Mouse (Mus musculus): Measurements from ENCODE around the gene Vac14. TPM values are rescaled to one million over a fixed set of nuclear protein-coding genes. Genes with fewer than 3 reads are reported as not detected.

Gene Vac14
- polyA plus RNA-seq (2015; fragmentation: Nextera tagmentation; extraction: Ambion mirVana), result 12.3 and 14.0 TPM in 2 replicates

- peak within 1 kb of the TSS; percentile 92 for H3K4me2 ChIP-seq (ENCODE audit: low read depth, low read length)
- H3K9ac ChIP-seq (ENCODE audit: low read length), result peak within 1 kb of the TSS; percentile 80
- peaks cover 16% of the 10 kb centered on the region for H3K4me1 ChIP-seq (ENCODE audit: control insufficient read depth, insufficient read depth, low read length)
- no peaks in the 10 kb centered on the region for H3K36me3 ChIP-seq (ENCODE audit: control insufficient read depth, insufficient read depth, low read length)
- WGBS, result under 1% methylated on average over 67 of the region's 67 CpGs
- peak within 1 kb of the TSS; percentile 95 for H3K4me3 ChIP-seq (replicated peaks; ENCODE audit: low read length)
- peak; percentile 98 for ATAC-seq (ENCODE audit: insufficient read depth, low FRiP score)
- H3K27ac ChIP-seq (ENCODE audit: low read length), result 0 out of 2 replicates have a peak within 1 kb of the TSS, but pooled peaks have one; percentile 16
- no peaks in the 10 kb centered on the region for H3K27me3 ChIP-seq (ENCODE audit: control insufficient read depth, insufficient read depth, low read length)
- no peaks in the 10 kb centered on the region for H3K9me3 ChIP-seq (replicated peaks; ENCODE audit: control insufficient read depth, low read length)
These were observed at the start of gene Vac14 for GRCm38 (mm10) chr8:110618391-110619207. Gene Vac14, plus strand, starts transcription at chr8:110618585.

GRCm38 (mm10) chr8:110592641-110593040, 25.7 kb upstream of the Vac14 start:
- Histone ChIP-seq H3K36me3 (ENCODE audit: control insufficient read depth, insufficient read depth, low read length) (no peaks in the 10 kb centered on the region), H3K4me3 (replicated peaks; ENCODE audit: low read length) (no peak overlapping the region), H3K4me2 (ENCODE audit: low read depth, low read length) (no peak overlapping the region), H3K27me3 (ENCODE audit: control insufficient read depth, insufficient read depth, low read length) (no peaks in the 10 kb centered on the region), H3K9me3 (replicated peaks; ENCODE audit: control insufficient read depth, low read length) (no peaks in the 10 kb centered on the region), H3K9ac (ENCODE audit: low read length) (no peak overlapping the region), H3K27ac (ENCODE audit: low read length) (no peak overlapping the region), H3K4me1 (ENCODE audit: control insufficient read depth, insufficient read depth, low read length) (no peaks in the 10 kb centered on the region)
- ATAC-seq (ENCODE audit: insufficient read depth, low FRiP score), result no peak
- WGBS, result 74% methylated on average over 9 of the region's 9 CpGs

- Histone ChIP-seq H3K4me1 (ENCODE audit: control insufficient read depth, insufficient read depth, low read length) (no peaks in the 10 kb centered on the region), H3K4me3 (replicated peaks; ENCODE audit: low read length) (no peak overlapping the region), H3K36me3 (ENCODE audit: control insufficient read depth, insufficient read depth, low read length) (no peaks in the 10 kb centered on the region), H3K27me3 (ENCODE audit: control insufficient read depth, insufficient read depth, low read length) (no peaks in the 10 kb centered on the region), H3K4me2 (ENCODE audit: low read depth, low read length) (no peak overlapping the region), H3K27ac (ENCODE audit: low read length) (no peak overlapping the region), H3K9me3 (replicated peaks; ENCODE audit: control insufficient read depth, low read length) (no peaks in the 10 kb centered on the region), H3K9ac (ENCODE audit: low read length) (no peak overlapping the region)
- 75% methylated on average over 6 of the region's 6 CpGs for WGBS
- ATAC-seq (ENCODE audit: insufficient read depth, low FRiP score), result no peak
These were observed 24.2 kb upstream of the Vac14 start for GRCm38 (mm10) chr8:110594164-110594563.

GRCm38 (mm10) chr8:110604556-110604955, 13.8 kb upstream of the Vac14 start:
- Histone ChIP-seq H3K9me3 (replicated peaks; ENCODE audit: control insufficient read depth, low read length) (no peaks in the 10 kb centered on the region), H3K4me1 (ENCODE audit: control insufficient read depth, insufficient read depth, low read length) (no peaks in the 10 kb centered on the region), H3K4me2 (ENCODE audit: low read depth, low read length) (no peak overlapping the region), H3K36me3 (ENCODE audit: control insufficient read depth, insufficient read depth, low read length) (no peaks in the 10 kb centered on the region), H3K27ac (ENCODE audit: low read length) (no peak overlapping the region), H3K9ac (ENCODE audit: low read length) (no peak overlapping the region), H3K4me3 (replicated peaks; ENCODE audit: low read length) (no peak overlapping the region), H3K27me3 (ENCODE audit: control insufficient read depth, insufficient read depth, low read length) (no peaks in the 10 kb centered on the region)
- WGBS, result 6% methylated on average over 1 of the region's 1 CpGs
- ATAC-seq (ENCODE audit: insufficient read depth, low FRiP score), result no peak

GRCm38 (mm10) chr8:110605401-110606015, 12.9 kb upstream of the Vac14 start:
- no peak overlapping the region for H3K4me3 ChIP-seq (replicated peaks; ENCODE audit: low read length)
- no peaks in the 10 kb centered on the region for H3K36me3 ChIP-seq (ENCODE audit: control insufficient read depth, insufficient read depth, low read length)
- no peaks in the 10 kb centered on the region for H3K27me3 ChIP-seq (ENCODE audit: control insufficient read depth, insufficient read depth, low read length)
- no peaks in the 10 kb centered on the region for H3K4me1 ChIP-seq (ENCODE audit: control insufficient read depth, insufficient read depth, low read length)
- WGBS, result 47% methylated on average over 6 of the region's 6 CpGs
- H3K9me3 ChIP-seq (replicated peaks; ENCODE audit: control insufficient read depth, low read length), result no peaks in the 10 kb centered on the region
- no peak overlapping the region for H3K27ac ChIP-seq (ENCODE audit: low read length)
- H3K4me2 ChIP-seq (ENCODE audit: low read depth, low read length), result no peak overlapping the region
- no peak for ATAC-seq (ENCODE audit: insufficient read depth, low FRiP score)
- no peak overlapping the region for H3K9ac ChIP-seq (ENCODE audit: low read length)

GRCm38 (mm10) chr8:110615730-110616129, 2.7 kb upstream of the Vac14 start:
- Histone ChIP-seq H3K9me3 (replicated peaks; ENCODE audit: control insufficient read depth, low read length) (no peaks in the 10 kb centered on the region), H3K36me3 (ENCODE audit: control insufficient read depth, insufficient read depth, low read length) (no peaks in the 10 kb centered on the region)
- ATAC-seq (ENCODE audit: insufficient read depth, low FRiP score), result no peak

GRCm38 (mm10) chr8:110617801-110618358, 505 bp upstream of the Vac14 start:
- 22% methylated on average over 14 of the region's 14 CpGs for WGBS
- peak overlapping the region; percentile 95 for H3K4me3 ChIP-seq (replicated peaks; ENCODE audit: low read length)
- H3K4me2 ChIP-seq (ENCODE audit: low read depth, low read length), result peak overlapping the region; percentile 92
- H3K27ac ChIP-seq (ENCODE audit: low read length), result 0 out of 2 replicates have a peak overlapping the region, but pooled peaks have one; percentile 16
- H3K4me1 ChIP-seq (ENCODE audit: control insufficient read depth, insufficient read depth, low read length), result peaks cover 16% of the 10 kb centered on the region
- H3K9me3 ChIP-seq (replicated peaks; ENCODE audit: control insufficient read depth, low read length), result no peaks in the 10 kb centered on the region
- H3K36me3 ChIP-seq (ENCODE audit: control insufficient read depth, insufficient read depth, low read length), result no peaks in the 10 kb centered on the region
- peak overlapping the region; percentile 56 for H3K9ac ChIP-seq (ENCODE audit: low read length)
- H3K27me3 ChIP-seq (ENCODE audit: control insufficient read depth, insufficient read depth, low read length), result no peaks in the 10 kb centered on the region
- ATAC-seq (ENCODE audit: insufficient read depth, low FRiP score), result peak; percentile 4; the same call in 1 of the 2 replicates

More at GRCm38 (mm10) chr8:110615730-110616129, 2.7 kb upstream of the Vac14 start:
- H3K4me2 ChIP-seq (ENCODE audit: low read depth, low read length), result no peak overlapping the region
- 53% methylated on average over 3 of the region's 3 CpGs for WGBS
- H3K27me3 ChIP-seq (ENCODE audit: control insufficient read depth, insufficient read depth, low read length), result no peaks in the 10 kb centered on the region
- H3K9ac ChIP-seq (ENCODE audit: low read length), result no peak overlapping the region
- no peak overlapping the region for H3K27ac ChIP-seq (ENCODE audit: low read length)
- peaks cover 16% of the 10 kb centered on the region for H3K4me1 ChIP-seq (ENCODE audit: control insufficient read depth, insufficient read depth, low read length)
- H3K4me3 ChIP-seq (replicated peaks; ENCODE audit: low read length), result no peak overlapping the region

- H3K36me3 ChIP-seq (ENCODE audit: control insufficient read depth, insufficient read depth, low read length), result no peaks in the 10 kb centered on the region
- H3K4me1 ChIP-seq (ENCODE audit: control insufficient read depth, insufficient read depth, low read length), result peaks cover 16% of the 10 kb centered on the region
- H3K9ac ChIP-seq (ENCODE audit: low read length), result peak overlapping the region; percentile 80
- H3K4me2 ChIP-seq (ENCODE audit: low read depth, low read length), result peak overlapping the region; percentile 92
- no peak overlapping the region for H3K27ac ChIP-seq (ENCODE audit: low read length)
- no peak for ATAC-seq (ENCODE audit: insufficient read depth, low FRiP score)
- WGBS, result 25% methylated on average over 8 of the region's 8 CpGs
- H3K4me3 ChIP-seq (replicated peaks; ENCODE audit: low read length), result peak overlapping the region; percentile 95
- H3K27me3 ChIP-seq (ENCODE audit: control insufficient read depth, insufficient read depth, low read length), result no peaks in the 10 kb centered on the region
- no peaks in the 10 kb centered on the region for H3K9me3 ChIP-seq (replicated peaks; ENCODE audit: control insufficient read depth, low read length)
These were observed 806 bp downstream of the Vac14 start for GRCm38 (mm10) chr8:110619208-110619574.

- H3K36me3 ChIP-seq (ENCODE audit: control insufficient read depth, insufficient read depth, low read length), result no peaks in the 10 kb centered on the region
- H3K4me3 ChIP-seq (replicated peaks; ENCODE audit: low read length), result no peak overlapping the region
- H3K27me3 ChIP-seq (ENCODE audit: control insufficient read depth, insufficient read depth, low read length), result no peaks in the 10 kb centered on the region
- no peak for ATAC-seq (ENCODE audit: insufficient read depth, low FRiP score)
- H3K4me1 ChIP-seq (ENCODE audit: control insufficient read depth, insufficient read depth, low read length), result peaks cover 16% of the 10 kb centered on the region
- H3K4me2 ChIP-seq (ENCODE audit: low read depth, low read length), result peak overlapping the region; percentile 92; the same call in 1 of the 2 replicates
- H3K27ac ChIP-seq (ENCODE audit: low read length), result no peak overlapping the region
- H3K9ac ChIP-seq (ENCODE audit: low read length), result no peak overlapping the region
- WGBS, result 85% methylated on average over 5 of the region's 5 CpGs
- no peaks in the 10 kb centered on the region for H3K9me3 ChIP-seq (replicated peaks; ENCODE audit: control insufficient read depth, low read length)
These were observed 1.5 kb downstream of the Vac14 start for GRCm38 (mm10) chr8:110619919-110620318.
